Mouse (Mus musculus) stomach, embryonic 14.5 days (tissue): ENCODE data around the gene Hist1h2bp. TPM values are rescaled to one million over a fixed set of nuclear protein-coding genes. Genes with fewer than 3 reads are reported as not detected.
"Not testable (repeated sequence)": the region's sequence is repeated elsewhere in the genome, so short reads cannot be mapped to it uniquely, and the experiment has no call there.

ENCODE experiments used
- ATAC-seq: fragments of 200-750 bp; cut with Nextera tagmentation; 2 replicates; pipeline ENCODE4 v1.8.0; 2017; ENCODE audit warnings: low read depth, moderate TSS enrichment; ENCODE audit not compliant: insufficient number of reproducible peaks, insufficient read depth, low FRiP score
- H3K27ac ChIP-seq: fragments of 300-500 bp; sonication (generic); 2 replicates; pipeline ENCODE4 v1.5.1; 2014; ENCODE audit warnings: mild to moderate bottlenecking, low read length, moderate library complexity, mixed read lengths
- H3K27me3 ChIP-seq: fragments of 300-500 bp; sonication (generic); 2 replicates; pipeline ENCODE4 v1.6.1; 2014; ENCODE audit warnings: low read length, control low read depth, mixed read lengths; ENCODE audit not compliant: control insufficient read depth, insufficient read depth
- H3K36me3 ChIP-seq: fragments of 300-500 bp; sonication (generic); 2 replicates; pipeline ENCODE4 v1.6.1; 2014; ENCODE audit warnings: mild to moderate bottlenecking, control low read depth, low read length, moderate library complexity, mixed read lengths; ENCODE audit not compliant: control insufficient read depth, insufficient read depth
- H3K4me1 ChIP-seq: fragments of 300-500 bp; sonication (generic); 2 replicates; pipeline ENCODE4 v1.6.1; 2014; ENCODE audit warnings: low read length, control low read depth, mixed read lengths; ENCODE audit not compliant: control insufficient read depth, insufficient read depth
- H3K4me2 ChIP-seq: fragments of 300-500 bp; sonication (generic); replicated peaks from 2 replicates; pipeline ENCODE4 v1.6.1; 2014; ENCODE audit warnings: low read depth, low read length, control low read depth
- H3K4me3 ChIP-seq: fragments of 300-500 bp; sonication (generic); 2 replicates; pipeline ENCODE4 v1.5.1; 2014; ENCODE audit warnings: low read depth, low read length, control low read depth
- H3K9ac ChIP-seq: fragments of 300-500 bp; sonication (generic); replicated peaks from 2 replicates; pipeline ENCODE4 v1.6.1; 2014; ENCODE audit warnings: low read depth, mild to moderate bottlenecking, control low read depth, low read length, moderate library complexity, mixed read lengths
- H3K9me3 ChIP-seq: fragments of 300-500 bp; sonication (generic); 2 replicates; pipeline ENCODE4 v1.6.1; 2016; ENCODE audit warnings: low read depth, low read length, control low read depth; ENCODE audit not compliant: control insufficient read depth
- WGBS: fragments of 180-500 bp; shearing (Covaris S2); extraction: QIAGEN DNeasy Blood & Tissue Kit; methylation state at CpG from one replicate; pipeline ENCODE4 v1.1.7; 2014; 5-methylcytosine and 5-hydroxymethylcytosine counted together
- polyA plus RNA-seq: library from polyadenylated mRNA; unstranded; fragments of >200 nt; fragmentation: Nextera tagmentation; extraction: Ambion mirVana; gene quantifications from 2 replicates; pipeline ENCODE4 v1.2.1, GENCODE M21; 2014

Hist1h2bp gene
- 1.4 and 1.8 TPM in 2 replicates for polyA plus RNA-seq

DNA sequence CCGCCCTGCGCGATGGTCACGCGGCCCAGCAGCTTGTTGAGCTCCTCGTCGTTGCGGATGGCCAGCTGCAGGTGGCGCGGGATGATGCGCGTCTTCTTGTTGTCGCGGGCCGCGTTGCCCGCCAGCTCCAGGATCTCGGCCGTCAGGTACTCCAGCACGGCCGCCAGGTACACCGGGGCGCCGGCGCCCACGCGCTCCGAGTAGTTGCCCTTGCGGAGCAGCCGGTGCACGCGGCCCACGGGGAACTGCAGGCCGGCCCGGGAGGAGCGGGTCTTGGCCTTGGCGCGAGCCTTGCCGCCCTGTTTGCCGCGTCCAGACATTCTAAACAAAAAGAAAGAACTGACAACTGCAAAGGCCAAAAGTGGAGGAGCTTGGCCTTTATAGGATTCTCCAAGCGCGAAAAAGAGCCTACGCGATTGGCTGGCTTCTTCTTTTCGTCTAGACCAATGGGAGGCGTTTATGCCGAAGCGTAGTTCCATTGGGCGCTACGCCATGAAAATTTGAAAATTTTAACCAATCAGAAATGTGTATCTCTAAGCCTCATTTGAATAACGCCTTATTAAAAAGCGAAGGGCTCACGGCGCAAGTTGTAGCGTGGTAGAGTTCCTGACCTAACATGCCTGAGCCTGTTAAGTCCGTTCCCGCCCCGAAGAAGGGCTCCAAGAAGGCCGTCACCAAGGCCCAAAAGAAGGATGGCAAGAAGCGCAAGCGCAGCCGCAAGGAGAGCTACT lies at the start of gene Hist1h2bp, which contains the start of gene Hist1h2an:
Gene Hist1h2bp, plus strand, starts transcription at position 563 of the 731 bp plus-strand sequence.
Gene Hist1h2an, minus strand, starts transcription at position 320 of the 731 bp plus-strand sequence.
- peaks cover 24% of the 10 kb centered on the region; the same call in 1 of the 2 replicates for H3K4me1 ChIP-seq
- H3K36me3 ChIP-seq, H3K9me3 ChIP-seq, H3K27me3 ChIP-seq: not testable (repeated sequence)
- H3K9ac ChIP-seq: peak within 1 kb of the TSS; percentile 34
- peak within 1 kb of the TSS; percentile 29 for H3K4me3 ChIP-seq
- peak within 1 kb of the TSS; percentile 82 for H3K27ac ChIP-seq
- peak within 1 kb of the TSS; percentile 46 for H3K4me2 ChIP-seq
- ATAC-seq: peak; percentile 93
- WGBS: 1% methylated on average over 32 of the region's 63 CpGs

- no peak for ATAC-seq
- H3K4me1 ChIP-seq: peaks cover 3% of the 10 kb centered on the region; the same call in 1 of the 2 replicates
- no peak overlapping the region for H3K4me2 ChIP-seq
- no peak overlapping the region for H3K9ac ChIP-seq
- no peak overlapping the region for H3K27ac ChIP-seq
- no peaks in the 10 kb centered on the region for H3K9me3 ChIP-seq
- WGBS: 25% methylated on average over 1 of the region's 1 CpGs
- no peak overlapping the region for H3K4me3 ChIP-seq
- no peaks in the 10 kb centered on the region for H3K27me3 ChIP-seq
- no peaks in the 10 kb centered on the region for H3K36me3 ChIP-seq
Measured at GRCm38 (mm10) chr13:21745006-21745405, 42.3 kb upstream of the Hist1h2bp start.

- Histone ChIP-seq H3K36me3 (no peaks in the 10 kb centered on the region), H3K27ac (peak overlapping the region; percentile 79), H3K9ac (peak overlapping the region; percentile 52), H3K27me3 (no peaks in the 10 kb centered on the region), H3K4me1 (peaks cover 11% of the 10 kb centered on the region; the same call in 1 of the 2 replicates), H3K4me2 (peak overlapping the region; percentile 57), H3K9me3 (no peaks in the 10 kb centered on the region), H3K4me3 (peak overlapping the region; percentile 40)
- no peak for ATAC-seq
- WGBS: 4% methylated on average over 5 of the region's 5 CpGs
Measured at GRCm38 (mm10) chr13:21749387-21750158, 37.7 kb upstream of the Hist1h2bp start.

DNA sequence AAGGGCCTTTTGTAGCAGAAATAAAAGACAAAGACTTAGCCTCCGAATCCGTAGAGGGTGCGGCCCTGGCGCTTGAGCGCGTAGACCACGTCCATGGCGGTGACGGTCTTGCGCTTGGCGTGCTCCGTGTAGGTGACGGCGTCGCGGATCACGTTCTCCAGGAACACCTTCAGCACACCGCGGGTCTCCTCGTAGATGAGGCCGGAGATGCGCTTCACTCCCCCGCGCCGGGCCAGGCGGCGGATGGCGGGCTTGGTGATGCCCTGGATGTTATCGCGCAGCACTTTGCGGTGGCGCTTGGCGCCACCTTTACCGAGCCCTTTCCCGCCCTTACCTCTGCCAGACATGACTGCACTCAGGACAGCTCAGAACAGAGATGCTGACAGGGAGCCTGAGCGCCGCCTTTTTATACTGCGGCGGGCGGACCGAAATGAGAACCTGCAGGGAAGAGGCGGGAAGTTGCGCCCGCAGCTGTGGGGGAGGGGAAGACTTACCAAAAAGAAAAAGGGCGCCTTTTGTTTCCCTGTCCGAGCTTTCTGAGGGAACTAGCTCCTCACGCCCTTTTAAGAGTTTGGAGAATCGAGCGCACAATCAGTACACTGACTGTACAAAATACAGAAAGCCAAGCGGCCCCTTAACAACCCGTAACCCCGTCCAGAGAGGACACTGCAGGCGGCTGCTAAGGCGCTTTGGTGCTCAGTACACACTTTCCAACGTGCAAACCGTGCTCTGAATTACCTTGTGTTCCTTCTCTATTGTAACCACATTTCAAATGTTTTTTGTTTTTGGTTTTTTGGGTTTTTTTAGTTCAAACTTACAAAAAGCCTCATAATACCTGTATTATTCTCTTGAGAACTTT lies 36.9 kb upstream of the Hist1h2bp start, which contains the start of gene Hist1h4k:
Gene Hist1h4k, minus strand, starts transcription at position 347 of the 859 bp plus-strand sequence.
- H3K4me3 ChIP-seq: peak within 1 kb of the TSS; percentile 40
- peak within 1 kb of the TSS; percentile 97 for H3K27ac ChIP-seq
- H3K4me1 ChIP-seq: peaks cover 11% of the 10 kb centered on the region; the same call in 1 of the 2 replicates
- H3K36me3 ChIP-seq, H3K9me3 ChIP-seq, H3K27me3 ChIP-seq: not testable (repeated sequence)
- peak within 1 kb of the TSS; percentile 52 for H3K9ac ChIP-seq
- peak; percentile 85 for ATAC-seq
- H3K4me2 ChIP-seq: peak within 1 kb of the TSS; percentile 57
- under 1% methylated on average over 40 of the region's 56 CpGs for WGBS

DNA sequence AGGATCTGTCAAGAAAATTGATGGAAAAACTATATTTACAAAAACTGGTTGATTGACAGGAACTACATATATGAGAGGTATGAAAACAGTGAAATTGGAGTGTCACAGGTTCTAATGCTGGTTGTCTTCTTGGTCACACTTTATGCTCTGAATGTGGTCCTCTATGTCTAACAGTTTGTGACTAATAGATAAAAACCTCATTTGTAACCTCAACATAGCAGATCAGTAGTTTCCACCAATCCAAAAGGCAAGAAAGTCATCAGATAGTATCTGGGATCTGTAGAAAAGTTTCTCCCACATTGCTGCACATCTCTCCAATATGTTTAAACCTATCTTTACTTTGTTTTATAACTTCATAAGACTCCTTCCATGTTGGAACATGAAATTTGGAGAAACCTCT lies 35.8 kb upstream of the Hist1h2bp start:
- no peak overlapping the region for H3K4me3 ChIP-seq
- peaks cover 11% of the 10 kb centered on the region; the same call in 1 of the 2 replicates for H3K4me1 ChIP-seq
- H3K36me3 ChIP-seq: no peaks in the 10 kb centered on the region
- no peak overlapping the region for H3K9ac ChIP-seq
- ATAC-seq: no peak
- H3K27ac ChIP-seq: peak overlapping the region; percentile 91; the same call in 1 of the 2 replicates
- H3K27me3 ChIP-seq: no peaks in the 10 kb centered on the region
- H3K9me3 ChIP-seq: no peaks in the 10 kb centered on the region
- no peak overlapping the region for H3K4me2 ChIP-seq

GRCm38 (mm10) chr13:21751827-21752226 lies 35.4 kb upstream of the Hist1h2bp start:
- Histone ChIP-seq H3K4me3 (no peak overlapping the region), H3K9me3 (no peaks in the 10 kb centered on the region), H3K36me3 (no peaks in the 10 kb centered on the region), H3K27me3 (no peaks in the 10 kb centered on the region), H3K4me2 (no peak overlapping the region), H3K9ac (no peak overlapping the region), H3K27ac (peak overlapping the region; percentile 91; the same call in 1 of the 2 replicates), H3K4me1 (peaks cover 11% of the 10 kb centered on the region; the same call in 1 of the 2 replicates)
- 58% methylated on average over 3 of the region's 3 CpGs for WGBS
- ATAC-seq: no peak

GRCm38 (mm10) chr13:21752356-21752755 lies 34.9 kb upstream of the Hist1h2bp start:
- H3K4me1 ChIP-seq: peaks cover 11% of the 10 kb centered on the region; the same call in 1 of the 2 replicates
- H3K9ac ChIP-seq: 0 out of 2 replicates have a peak overlapping the region, but pooled peaks have one; percentile 10
- peak overlapping the region; percentile 91; the same call in 1 of the 2 replicates for H3K27ac ChIP-seq
- H3K27me3 ChIP-seq: no peaks in the 10 kb centered on the region
- peak overlapping the region; percentile 62 for H3K4me2 ChIP-seq
- ATAC-seq: no peak
- WGBS: 23% methylated on average over 3 of the region's 3 CpGs
- H3K9me3 ChIP-seq: no peaks in the 10 kb centered on the region
- peak overlapping the region; percentile 2; the same call in 1 of the 2 replicates for H3K4me3 ChIP-seq
- H3K36me3 ChIP-seq: no peaks in the 10 kb centered on the region
